ENCODE assay signal across 20 mouse cellular contexts in the genomic region with DNA sequence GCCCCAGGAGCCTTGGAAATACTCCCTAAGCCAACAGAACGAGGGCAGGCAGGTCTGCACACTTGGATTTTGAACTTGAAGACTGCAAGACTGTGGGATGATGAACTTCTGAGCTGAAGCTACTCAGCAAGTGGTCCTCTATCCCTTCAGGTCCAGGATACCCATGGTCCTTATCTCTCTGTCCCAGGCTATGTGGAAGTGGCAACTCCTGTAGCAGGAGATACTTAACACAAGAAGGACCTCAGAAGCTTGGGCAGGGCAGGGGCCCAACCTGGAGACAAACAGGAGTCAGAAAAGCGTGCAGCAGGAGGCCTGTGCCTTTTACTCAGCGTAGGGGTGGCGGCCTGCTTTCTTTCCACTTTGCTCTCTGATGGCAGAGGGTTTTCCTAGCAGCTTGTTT. TPM values are rescaled to one million over a fixed set of nuclear protein-coding genes. Genes with fewer than 3 reads are reported as not detected.
DNase-seq lines count a peak whose midpoint lies in the region; ATAC-seq lines count a peak whose summit lies in the region.
"Had no signal": no experiment of that assay in that cellular context is flagged by ENCODE, and none has a peak within 500 bp of the region (broad histone marks: within the 10 kb centered on the region; RNA-seq: fewer than 3 reads in every experiment).

No protein-coding gene starts in this region.

- peak overlapping the region; percentile 95 for H3K27ac ChIP-seq in liver, embryonic 15.5 days (replicated peaks)
- H3K27ac ChIP-seq: forebrain, embryonic 13.5 days; heart, embryonic 15.5 days; hindbrain, postnatal 0 days; midbrain, embryonic 13.5 days; neural tube, embryonic 12.5 days had no signal

- ATAC-seq in megakaryocyte, adult 5-6 weeks (ENCODE audit: poor library complexity, severe bottlenecking) = no peak
- ATAC-seq in erythroid progenitor cell, adult 5-6 weeks (replicated peaks; ENCODE audit: low FRiP score, poor library complexity, severe bottlenecking) = peak; percentile 67
- ATAC-seq in liver, embryonic 15.5 days (ENCODE audit: insufficient read depth) = peak; percentile 58
- ATAC-seq: forebrain, embryonic 13.5 days; hindbrain, postnatal 0 days; midbrain, embryonic 13.5 days had no signal

- DNase-seq in cerebellum, postnatal 10 days = no peak
- DNase-seq in thymus, postnatal 0 days (ENCODE audit: low spot score) = no peak
- no peak for DNase-seq in kidney, postnatal 4 days
- DNase-seq: cerebellum, postnatal 25 days; gastrocnemius, postnatal 10 days; heart, adult 11 months; kidney, adult 18-20 months; kidney, postnatal 14 days; lung, embryonic 14.5 days; lung, postnatal 4 days; thymus, postnatal 36 days had no signal

- H3K36me3 ChIP-seq in megakaryocyte, embryonic 14.5 days (replicated peaks; ENCODE audit: low read length) = peaks cover 73% of the 10 kb centered on the region
- H3K36me3 ChIP-seq in liver, embryonic 15.5 days (replicated peaks) = peaks cover 49% of the 10 kb centered on the region

- 29% methylated on average over 4 of the region's 4 CpGs for WGBS in liver, embryonic 15.5 days (ENCODE audit: insufficient replicate concordance)

- no peaks in the 10 kb centered on the region for H3K27me3 ChIP-seq in megakaryocyte, embryonic 14.5 days (replicated peaks)
- H3K27me3 ChIP-seq in liver, embryonic 15.5 days = no peaks in the 10 kb centered on the region
- H3K27me3 ChIP-seq: forebrain, embryonic 13.5 days; heart, embryonic 15.5 days; midbrain, embryonic 13.5 days; neural tube, embryonic 12.5 days had no signal

- peak overlapping the region; percentile 90 for H3K4me3 ChIP-seq in megakaryocyte, embryonic 14.5 days (replicated peaks)
- peak overlapping the region; percentile 80 for H3K4me3 ChIP-seq in liver, embryonic 15.5 days (replicated peaks)
- H3K4me3 ChIP-seq: forebrain, embryonic 13.5 days; heart, embryonic 15.5 days; midbrain, embryonic 13.5 days; neural tube, embryonic 12.5 days had no signal

- peaks cover 84% of the 10 kb centered on the region for H3K4me1 ChIP-seq in megakaryocyte, embryonic 14.5 days
- H3K4me1 ChIP-seq in liver, embryonic 15.5 days (replicated peaks) = peaks cover 84% of the 10 kb centered on the region

- no peaks in the 10 kb centered on the region for H3K9me3 ChIP-seq in megakaryocyte, embryonic 14.5 days
- no peaks in the 10 kb centered on the region for H3K9me3 ChIP-seq in liver, embryonic 15.5 days (replicated peaks)
- H3K9me3 ChIP-seq: forebrain, embryonic 13.5 days; heart, embryonic 15.5 days; midbrain, embryonic 13.5 days; neural tube, embryonic 12.5 days had no signal

- H3K4me2 ChIP-seq in liver, embryonic 15.5 days = peak overlapping the region; percentile 85
- H3K4me2 ChIP-seq: forebrain, embryonic 13.5 days; lung, embryonic 14.5 days; midbrain, embryonic 13.5 days; neural tube, embryonic 12.5 days had no signal

- H3K9ac ChIP-seq in liver, embryonic 15.5 days = peak overlapping the region; percentile 88
- H3K9ac ChIP-seq: forebrain, embryonic 13.5 days; heart, embryonic 15.5 days; lung, embryonic 14.5 days; midbrain, embryonic 13.5 days; neural tube, embryonic 12.5 days had no signal

RNA-seq across cellular contexts. Expression of gene Gnptg, which starts 14.3 kb away (rescaled TPM):
- 27.2 and 30.1 TPM in 2 replicates for polyA plus RNA-seq in megakaryocyte, embryonic 14.5 days (2012; ENCODE audit: insufficient read depth, low replicate concordance)
- total RNA-seq in megakaryocyte, adult 5-6 weeks (2015) = 17.1 and 19.0 TPM in 2 replicates
- 12.3 and 13.0 TPM in 2 replicates for total RNA-seq in megakaryocyte, adult 5-6 weeks (2017)
- 10.5 and 13.8 TPM in 2 replicates for total RNA-seq in erythroid progenitor cell, adult 5-6 weeks (2015; ENCODE audit: low replicate concordance)
- 5.8 and 8.4 TPM in 2 replicates for total RNA-seq in erythroid progenitor cell, adult 5-6 weeks (2017; ENCODE audit: low replicate concordance)
- polyA plus RNA-seq in liver, embryonic 15.5 days (2015; fragmentation: Nextera tagmentation; extraction: Ambion mirVana) = 19.5 and 21.6 TPM in 2 replicates
- polyA plus RNA-seq in thymus, postnatal 0 days (2015; fragmentation: Nextera tagmentation; extraction: Ambion mirVana) = 60.4 and 61.6 TPM in 2 replicates

RNA-seq across cellular contexts. Expression of gene Tsr3, which starts 14.3 kb away (rescaled TPM):
- 12.5 and 25.4 TPM in 2 replicates for polyA plus RNA-seq in megakaryocyte, embryonic 14.5 days (2012; ENCODE audit: insufficient read depth, low replicate concordance)
- 7.3 and 9.2 TPM in 2 replicates for total RNA-seq in megakaryocyte, adult 5-6 weeks (2015)
- total RNA-seq in megakaryocyte, adult 5-6 weeks (2017) = 15.0 and 22.8 TPM in 2 replicates
- total RNA-seq in erythroid progenitor cell, adult 5-6 weeks (2015; ENCODE audit: low replicate concordance) = 2.9 TPM in 1 of 2 replicates, not detected in the other
- 3.1 and 6.5 TPM in 2 replicates for total RNA-seq in erythroid progenitor cell, adult 5-6 weeks (2017; ENCODE audit: low replicate concordance)
- polyA plus RNA-seq in liver, embryonic 15.5 days (2015; fragmentation: Nextera tagmentation; extraction: Ambion mirVana) = 18.9 and 19.1 TPM in 2 replicates
- polyA plus RNA-seq in thymus, postnatal 0 days (2015; fragmentation: Nextera tagmentation; extraction: Ambion mirVana) = 73.5 and 74.0 TPM in 2 replicates

RNA-seq across cellular contexts. Expression of gene Baiap3, which starts 30.5 kb away (rescaled TPM):
- polyA plus RNA-seq in megakaryocyte, embryonic 14.5 days (2012; ENCODE audit: insufficient read depth, low replicate concordance) = 1.7 and 2.7 TPM in 2 replicates
- 3.3 and 3.7 TPM in 2 replicates for total RNA-seq in megakaryocyte, adult 5-6 weeks (2015)
- 1.8 and 4.0 TPM in 2 replicates for total RNA-seq in megakaryocyte, adult 5-6 weeks (2017)
- total RNA-seq in erythroid progenitor cell, adult 5-6 weeks (2015; ENCODE audit: low replicate concordance) = not detected in 2 replicates
- not detected in 2 replicates for total RNA-seq in erythroid progenitor cell, adult 5-6 weeks (2017; ENCODE audit: low replicate concordance)
- polyA plus RNA-seq in liver, embryonic 15.5 days (2015; fragmentation: Nextera tagmentation; extraction: Ambion mirVana) = 0.30 and 0.58 TPM in 2 replicates
- polyA plus RNA-seq in thymus, postnatal 0 days (2015; fragmentation: Nextera tagmentation; extraction: Ambion mirVana) = 28.9 and 32.5 TPM in 2 replicates

RNA-seq across cellular contexts. Expression of gene Unkl, which starts 37.5 kb away (rescaled TPM):
- polyA plus RNA-seq in megakaryocyte, embryonic 14.5 days (2012; ENCODE audit: insufficient read depth, low replicate concordance) = 20.2 and 51.9 TPM in 2 replicates
- total RNA-seq in megakaryocyte, adult 5-6 weeks (2015) = 7.3 and 7.7 TPM in 2 replicates
- total RNA-seq in megakaryocyte, adult 5-6 weeks (2017) = 7.3 and 10.5 TPM in 2 replicates
- total RNA-seq in erythroid progenitor cell, adult 5-6 weeks (2015; ENCODE audit: low replicate concordance) = 28.8 and 41.9 TPM in 2 replicates
- 29.3 and 36.7 TPM in 2 replicates for total RNA-seq in erythroid progenitor cell, adult 5-6 weeks (2017; ENCODE audit: low replicate concordance)
- polyA plus RNA-seq in liver, embryonic 15.5 days (2015; fragmentation: Nextera tagmentation; extraction: Ambion mirVana) = 8.8 and 9.6 TPM in 2 replicates
- 12.4 and 13.9 TPM in 2 replicates for polyA plus RNA-seq in thymus, postnatal 0 days (2015; fragmentation: Nextera tagmentation; extraction: Ambion mirVana)

RNA-seq across cellular contexts. Expression of gene BC003965, which starts 41.3 kb away (rescaled TPM):
- polyA plus RNA-seq in megakaryocyte, embryonic 14.5 days (2012; ENCODE audit: insufficient read depth, low replicate concordance) = 31.5 and 33.2 TPM in 2 replicates
- total RNA-seq in megakaryocyte, adult 5-6 weeks (2015) = 9.7 and 10.8 TPM in 2 replicates
- 2.7 and 5.9 TPM in 2 replicates for total RNA-seq in megakaryocyte, adult 5-6 weeks (2017)
- total RNA-seq in erythroid progenitor cell, adult 5-6 weeks (2015; ENCODE audit: low replicate concordance) = 5.0 and 7.9 TPM in 2 replicates
- total RNA-seq in erythroid progenitor cell, adult 5-6 weeks (2017; ENCODE audit: low replicate concordance) = 2.0 and 3.5 TPM in 2 replicates
- 16.6 and 16.7 TPM in 2 replicates for polyA plus RNA-seq in liver, embryonic 15.5 days (2015; fragmentation: Nextera tagmentation; extraction: Ambion mirVana)
- polyA plus RNA-seq in thymus, postnatal 0 days (2015; fragmentation: Nextera tagmentation; extraction: Ambion mirVana) = 34.4 and 34.5 TPM in 2 replicates
